Mouse (Mus musculus): ENCODE results near the gene Dennd1c. TPM values are rescaled to one million over a fixed set of nuclear protein-coding genes. Genes with fewer than 3 reads are reported as not detected.

The Dennd1c gene
- total and polyA plus RNA-seq, 2 experiments from 2014 or later: 0.70 to 2.1 TPM

DNA sequence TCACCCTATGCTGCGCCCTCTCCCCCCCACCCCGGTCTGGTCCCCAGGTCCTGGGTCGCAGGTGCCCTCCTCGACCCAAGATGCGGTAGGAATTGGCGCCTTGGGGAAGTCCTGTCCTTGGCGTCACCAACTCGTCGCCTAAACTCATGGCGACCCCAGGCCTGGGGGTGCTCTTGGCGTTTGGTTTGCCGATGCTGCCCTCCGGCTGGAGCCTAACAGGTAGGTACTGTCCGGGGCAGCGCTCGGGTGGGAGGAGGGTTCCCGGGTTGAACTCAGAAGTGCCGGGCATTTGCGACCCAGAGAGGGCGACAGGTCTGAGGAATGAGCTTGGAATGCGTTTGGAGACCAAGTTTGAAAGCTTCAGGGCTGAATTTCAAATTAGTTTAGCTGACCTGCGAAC is 15.8 kb downstream of the Dennd1c start:
- H3K4me3 ChIP-seq (ENCODE audit: low read depth, low read length): peak overlapping the region; percentile 31
- no peak overlapping the region for H3K9ac ChIP-seq (replicated peaks; ENCODE audit: low read depth, low read length)
- no peak overlapping the region for H3K27ac ChIP-seq (ENCODE audit: low read depth)
- WGBS: 2% methylated on average over 22 of the region's 22 CpGs
- DNase-seq (ENCODE audit: low spot score) (no peak), ATAC-seq (ENCODE audit: insufficient read depth, low read depth) (no peak)
- H3K36me3 ChIP-seq (replicated peaks; ENCODE audit: control insufficient read depth, insufficient read depth, low read length): no peaks in the 10 kb centered on the region; the same call in 1 of the 2 replicates
- H3K4me2 ChIP-seq (ENCODE audit: low read depth, low read length): peak overlapping the region; percentile 59
- no peaks in the 10 kb centered on the region for H3K9me3 ChIP-seq (replicated peaks; ENCODE audit: control insufficient read depth, low read length)
- peaks cover 18% of the 10 kb centered on the region for H3K4me1 ChIP-seq (ENCODE audit: control insufficient read depth, insufficient read depth)
- H3K27me3 ChIP-seq (ENCODE audit: control insufficient read depth, insufficient read depth, low read length): peaks cover 35% of the 10 kb centered on the region
- TF ChIP-seq CTCF (IDR thresholded peaks at IDR 0.05; ENCODE audit: low read depth) (no peak), EP300 (IDR thresholded peaks at IDR 0.05; ENCODE audit: low read depth) (no peak)

DNA sequence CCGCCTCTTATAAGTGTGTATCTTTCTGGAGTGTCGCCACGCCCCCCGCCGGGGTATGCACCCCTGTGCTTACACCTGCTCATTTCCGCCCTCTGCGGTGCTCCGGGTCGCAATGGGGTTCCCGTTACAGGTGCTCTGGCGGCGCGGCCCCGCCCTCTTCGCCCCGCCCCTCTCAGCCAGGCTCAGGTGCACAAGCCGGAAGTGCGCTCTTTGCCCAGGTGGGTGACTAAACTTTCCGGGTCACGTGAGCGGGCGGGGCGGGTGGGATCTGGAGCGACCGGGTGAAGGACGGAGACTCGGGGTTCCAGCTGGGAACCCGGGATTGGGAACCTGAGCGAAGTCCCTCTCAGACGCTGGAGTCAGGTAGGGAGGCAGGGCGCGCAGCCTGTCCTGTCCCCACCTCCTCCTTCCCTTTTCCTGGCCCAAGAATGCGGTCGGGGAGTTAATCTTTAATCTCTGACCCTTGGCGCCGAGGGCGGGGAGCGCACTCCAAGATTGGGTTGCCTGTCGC is 16.2 kb downstream of the Dennd1c start:
- Histone ChIP-seq H3K27me3 (ENCODE audit: control insufficient read depth, insufficient read depth, low read length) (peaks cover 35% of the 10 kb centered on the region), H3K27ac (ENCODE audit: low read depth) (no peak overlapping the region), H3K4me2 (ENCODE audit: low read depth, low read length) (peak overlapping the region; percentile 59), H3K9me3 (replicated peaks; ENCODE audit: control insufficient read depth, low read length) (no peaks in the 10 kb centered on the region), H3K4me3 (ENCODE audit: low read depth, low read length) (peak overlapping the region; percentile 31), H3K4me1 (ENCODE audit: control insufficient read depth, insufficient read depth) (peaks cover 18% of the 10 kb centered on the region), H3K9ac (replicated peaks; ENCODE audit: low read depth, low read length) (no peak overlapping the region), H3K36me3 (replicated peaks; ENCODE audit: control insufficient read depth, insufficient read depth, low read length) (no peaks in the 10 kb centered on the region; the same call in 1 of the 2 replicates)
- no peak for DNase-seq (ENCODE audit: low spot score)
- 1% methylated on average over 38 of the region's 39 CpGs for WGBS
- TF ChIP-seq EP300 (IDR thresholded peaks at IDR 0.05; ENCODE audit: low read depth) (no peak), CTCF (IDR thresholded peaks at IDR 0.05; ENCODE audit: low read depth) (no peak)
- ATAC-seq (ENCODE audit: insufficient read depth, low read depth): no peak

DNA sequence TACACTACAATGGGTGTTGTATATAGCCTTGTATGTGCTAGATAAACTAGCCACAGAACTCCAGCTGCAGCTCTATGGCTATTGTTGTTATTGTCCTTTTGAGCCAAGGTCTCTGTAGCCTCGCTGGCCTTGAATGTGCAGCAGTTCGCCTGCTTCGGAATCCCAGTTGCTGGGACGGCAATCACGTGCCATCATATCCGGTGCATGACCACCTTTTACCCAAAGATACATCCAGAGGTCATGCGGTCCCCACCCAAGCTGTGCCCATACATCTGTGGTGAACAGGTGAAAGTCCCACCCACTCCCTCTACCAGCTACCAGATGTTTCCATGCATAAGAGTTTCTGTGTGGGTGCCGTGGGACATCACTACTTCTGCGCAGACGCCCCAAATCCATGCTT is 17.2 kb downstream of the Dennd1c start:
- Histone ChIP-seq H3K9me3 (replicated peaks; ENCODE audit: control insufficient read depth, low read length) (no peaks in the 10 kb centered on the region), H3K4me3 (ENCODE audit: low read depth, low read length) (no peak overlapping the region), H3K4me1 (ENCODE audit: control insufficient read depth, insufficient read depth) (peaks cover 18% of the 10 kb centered on the region), H3K9ac (replicated peaks; ENCODE audit: low read depth, low read length) (no peak overlapping the region), H3K27ac (ENCODE audit: low read depth) (no peak overlapping the region), H3K27me3 (ENCODE audit: control insufficient read depth, insufficient read depth, low read length) (peaks cover 29% of the 10 kb centered on the region), H3K36me3 (replicated peaks; ENCODE audit: control insufficient read depth, insufficient read depth, low read length) (no peaks in the 10 kb centered on the region; the same call in none of the 2 replicates), H3K4me2 (ENCODE audit: low read depth, low read length) (peak overlapping the region; percentile 87; the same call in 1 of the 2 replicates)
- ATAC-seq (ENCODE audit: insufficient read depth, low read depth) (no peak), DNase-seq (ENCODE audit: low spot score) (no peak)
- TF ChIP-seq EP300 (IDR thresholded peaks at IDR 0.05; ENCODE audit: low read depth) (no peak), CTCF (IDR thresholded peaks at IDR 0.05; ENCODE audit: low read depth) (no peak)
- WGBS: 45% methylated on average over 10 of the region's 10 CpGs

DNA sequence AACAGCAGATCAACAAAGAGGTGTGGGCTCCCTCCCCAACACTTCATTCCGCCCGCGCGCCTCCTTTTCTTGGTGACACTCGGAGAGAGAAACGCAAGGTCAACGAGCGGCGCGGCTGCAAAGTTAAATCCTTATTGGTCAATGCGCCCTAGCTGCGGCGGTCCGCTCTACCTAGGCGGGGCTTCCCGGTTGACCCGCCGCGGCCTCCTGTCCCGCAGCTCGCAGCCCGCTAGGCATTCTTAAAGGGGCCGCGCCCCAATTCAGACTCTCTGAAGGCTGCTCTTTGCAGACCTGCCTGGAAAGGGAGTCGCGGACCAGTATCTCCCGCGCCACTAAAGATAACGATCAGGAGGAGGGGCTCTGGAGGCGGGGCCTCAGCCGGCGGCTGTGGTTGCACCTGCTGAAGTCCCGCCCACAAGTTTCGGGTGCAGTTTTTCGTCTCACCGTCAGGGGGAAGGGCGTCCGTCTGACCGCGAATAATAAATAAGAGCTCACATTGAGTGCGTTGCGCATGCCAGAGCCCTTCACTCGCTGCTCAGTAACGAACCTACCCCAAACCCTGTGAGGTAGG is 18.0 kb downstream of the Dennd1c start:
- H3K4me3 ChIP-seq (ENCODE audit: low read depth, low read length): peak overlapping the region; percentile 80
- peaks cover 29% of the 10 kb centered on the region for H3K27me3 ChIP-seq (ENCODE audit: control insufficient read depth, insufficient read depth, low read length)
- peak; percentile 92 for ATAC-seq (ENCODE audit: insufficient read depth, low read depth)
- peak overlapping the region; percentile 75; the same call in 1 of the 2 replicates for H3K9ac ChIP-seq (replicated peaks; ENCODE audit: low read depth, low read length)
- H3K9me3 ChIP-seq (replicated peaks; ENCODE audit: control insufficient read depth, low read length): no peaks in the 10 kb centered on the region
- peak; percentile 61 for TF ChIP-seq CTCF (IDR thresholded peaks at IDR 0.05; ENCODE audit: low read depth)
- no peak for TF ChIP-seq EP300 (IDR thresholded peaks at IDR 0.05; ENCODE audit: low read depth)
- H3K36me3 ChIP-seq (replicated peaks; ENCODE audit: control insufficient read depth, insufficient read depth, low read length): no peaks in the 10 kb centered on the region; the same call in none of the 2 replicates
- DNase-seq (ENCODE audit: low spot score): peak; percentile 96
- peak overlapping the region; percentile 87 for H3K27ac ChIP-seq (ENCODE audit: low read depth)
- peaks cover 18% of the 10 kb centered on the region for H3K4me1 ChIP-seq (ENCODE audit: control insufficient read depth, insufficient read depth)
- H3K4me2 ChIP-seq (ENCODE audit: low read depth, low read length): peak overlapping the region; percentile 87
- WGBS: under 1% methylated on average over 44 of the region's 44 CpGs

DNA sequence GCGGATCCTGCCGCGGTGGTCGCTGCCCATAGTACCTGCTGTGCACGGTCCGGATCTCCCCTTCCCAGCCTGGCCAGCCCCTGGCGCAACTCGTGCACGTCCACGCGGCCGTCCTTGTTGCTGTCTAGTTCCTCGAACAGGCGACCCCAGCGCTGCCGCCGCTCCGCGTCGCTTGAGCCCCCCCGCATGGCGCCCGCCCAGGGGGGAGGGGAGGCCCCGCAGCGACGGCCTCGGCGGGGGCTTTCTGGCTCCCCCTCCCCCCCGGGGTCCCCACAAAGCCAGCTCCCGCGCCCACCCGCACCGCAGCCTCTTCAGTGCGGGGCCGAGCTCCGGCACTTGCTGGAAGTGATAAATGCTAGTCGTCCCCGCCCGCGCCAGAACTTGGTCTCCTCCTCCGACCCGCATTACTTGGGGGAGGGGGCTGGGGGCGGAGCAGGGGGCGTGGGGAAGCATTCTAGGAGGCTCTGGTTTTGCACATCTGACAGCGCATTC is 18.8 kb downstream of the Dennd1c start, which contains the start of gene Slc25a23:
TSS of gene Slc25a23 (minus strand) at position 378 of the 492 bp plus-strand sequence.
- TF ChIP-seq EP300 (IDR thresholded peaks at IDR 0.05; ENCODE audit: low read depth): no peak
- no peak for TF ChIP-seq CTCF (IDR thresholded peaks at IDR 0.05; ENCODE audit: low read depth)
- Histone ChIP-seq H3K27ac (ENCODE audit: low read depth) (peak within 1 kb of the TSS; percentile 87), H3K9me3 (replicated peaks; ENCODE audit: control insufficient read depth, low read length) (no peaks in the 10 kb centered on the region), H3K4me1 (ENCODE audit: control insufficient read depth, insufficient read depth) (peaks cover 18% of the 10 kb centered on the region), H3K9ac (replicated peaks; ENCODE audit: low read depth, low read length) (peak within 1 kb of the TSS; percentile 75), H3K4me3 (ENCODE audit: low read depth, low read length) (peak within 1 kb of the TSS; percentile 80), H3K36me3 (replicated peaks; ENCODE audit: control insufficient read depth, insufficient read depth, low read length) (peaks cover 2% of the 10 kb centered on the region), H3K27me3 (ENCODE audit: control insufficient read depth, insufficient read depth, low read length) (peaks cover 29% of the 10 kb centered on the region), H3K4me2 (ENCODE audit: low read depth, low read length) (peak within 1 kb of the TSS; percentile 87)
- DNase-seq (ENCODE audit: low spot score) (peak; percentile 73), ATAC-seq (ENCODE audit: insufficient read depth, low read depth) (peak; percentile 71)
- under 1% methylated on average over 32 of the region's 45 CpGs for WGBS
